Mouse (Mus musculus) myocyte (in vitro differentiated cells): ENCODE results near the gene Gm17657. TPM values are rescaled to one million over a fixed set of nuclear protein-coding genes. Genes with fewer than 3 reads are reported as not detected.

Experiments
- H3K27me3 ChIP-seq: one replicate; pipeline ENCODE4 v1.6.1; 2011; ENCODE audit not compliant: control insufficient read depth, insufficient read depth, insufficient read length
- H3K36me3 ChIP-seq: one replicate; pipeline ENCODE4 v1.6.1; 2011; ENCODE audit not compliant: control insufficient read depth, insufficient read depth
- H3K4me2 ChIP-seq: one replicate; pipeline ENCODE4 v1.6.1; 2011; ENCODE audit warnings: low read depth, control low read depth
- H3K4me3 ChIP-seq: one replicate; pipeline ENCODE4 v1.5.1; 2011; ENCODE audit warnings: mild to moderate bottlenecking, control low read depth, moderate library complexity
- H3K79me2 ChIP-seq: one replicate; pipeline ENCODE4 v1.6.1; 2011; ENCODE audit not compliant: control insufficient read depth, insufficient read depth
- H3ac ChIP-seq: one replicate; pipeline ENCODE4 v1.6.1; 2011; ENCODE audit not compliant: control insufficient read depth, insufficient read length
- CEBPB ChIP-seq: IDR thresholded peaks from 2 replicates; pipeline ENCODE4 v1.6.1; 2011; ENCODE audit warnings: mild to moderate bottlenecking, moderate library complexity; ENCODE audit not compliant: poor library complexity, insufficient read depth, severe bottlenecking
- E2F4 ChIP-seq: IDR thresholded peaks from one replicate; pipeline ENCODE4 v1.6.1; 2011; ENCODE audit warnings: mild to moderate bottlenecking, control low read depth, moderate library complexity; ENCODE audit not compliant: insufficient read depth
- MAX ChIP-seq: IDR thresholded peaks from one replicate; pipeline ENCODE4 v1.6.1; 2011; ENCODE audit warnings: low read depth, mild to moderate bottlenecking, control low read depth
- MYOD1 ChIP-seq, 3 experiments: IDR thresholded peaks; one replicate each; pipeline ENCODE4 v1.6.1; 2011; ENCODE audit warnings: control low read depth in 2 of 3, low read depth in 2 of 3, mild to moderate bottlenecking in 2 of 3, moderate library complexity in 1 of 3; ENCODE audit not compliant: insufficient read length in 2 of 3, control insufficient read depth in 1 of 3
- MYOG ChIP-seq, 3 experiments: IDR thresholded peaks; one replicate each; pipeline ENCODE4 v1.6.1; 2011; ENCODE audit warnings: control low read depth in 2 of 3, low read depth in 2 of 3, mild to moderate bottlenecking in 2 of 3; ENCODE audit not compliant: insufficient read length in 2 of 3, control insufficient read depth in 1 of 3, insufficient read depth in 1 of 3
- POLR2A ChIP-seq: IDR thresholded peaks from one replicate; pipeline ENCODE4 v1.6.1; 2011; ENCODE audit warnings: low read depth, mild to moderate bottlenecking, control low read depth, moderate library complexity; ENCODE audit not compliant: insufficient read length
- POLR2AphosphoS2 ChIP-seq: IDR thresholded peaks from one replicate; pipeline ENCODE4 v1.6.1; 2011; ENCODE audit warnings: low read depth, control low read depth; ENCODE audit not compliant: insufficient read length
- REST ChIP-seq: IDR thresholded peaks from one replicate; pipeline ENCODE4 v1.6.1; 2011; ENCODE audit warnings: mild to moderate bottlenecking, control low read depth, moderate library complexity; ENCODE audit not compliant: insufficient read depth, insufficient read length
- SRF ChIP-seq: IDR thresholded peaks from one replicate; pipeline ENCODE4 v1.6.1; 2011; ENCODE audit warnings: low read depth; ENCODE audit not compliant: control insufficient read depth, insufficient read length
- TCF12 ChIP-seq: IDR thresholded peaks from one replicate; pipeline ENCODE4 v1.6.1; 2011; ENCODE audit warnings: mild to moderate bottlenecking, control low read depth; ENCODE audit not compliant: poor library complexity, insufficient read depth, severe bottlenecking
- TCF3 ChIP-seq: IDR thresholded peaks from one replicate; pipeline ENCODE4 v1.6.1; 2011; ENCODE audit warnings: low read depth, control low read depth; ENCODE audit not compliant: insufficient read length
- USF1 ChIP-seq: IDR thresholded peaks from one replicate; pipeline ENCODE4 v1.6.1; 2011; ENCODE audit warnings: low read depth, mild to moderate bottlenecking, control low read depth, moderate library complexity
- polyA plus RNA-seq: library from polyadenylated mRNA; unstranded; fragments of >200 nt; fragmentation: generic; extraction: Trizol; gene quantifications from one replicate; pipeline ENCODE4 v1.2.1, GENCODE M21; 2012; ENCODE audit warnings: missing spikeins

Gm17657 gene
- polyA plus RNA-seq, 1 experiment: not detected

DNA sequence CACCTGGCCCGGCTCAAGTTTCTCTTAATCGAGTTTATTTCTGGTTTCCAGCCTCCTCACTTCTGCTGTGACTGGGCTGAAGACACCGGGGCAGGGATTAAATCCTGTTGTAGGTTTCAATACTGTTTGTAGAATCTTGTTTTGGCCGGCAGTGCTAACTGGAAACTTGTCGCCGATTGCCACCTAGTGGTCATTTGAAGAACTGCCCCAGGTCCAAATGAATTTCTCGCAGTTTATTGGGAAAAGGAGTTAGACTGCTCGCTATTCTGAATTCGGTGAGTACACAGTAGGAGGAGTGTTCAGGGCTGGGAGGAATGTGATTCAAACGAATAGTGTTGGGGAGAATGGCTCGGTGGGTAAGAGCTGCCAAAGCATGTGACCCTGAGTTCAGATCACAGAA is 35.0 kb downstream of the Gm17657 start:
- Histone ChIP-seq H3K4me3 (no peak overlapping the region), H3K36me3 (no peaks in the 10 kb centered on the region), H3K27me3 (no peaks in the 10 kb centered on the region), H3K79me2 (no peaks in the 10 kb centered on the region), H3ac (no peak overlapping the region), H3K4me2 (peak overlapping the region; percentile 44)
- no peak for TF ChIP-seq TCF3
- no peak for TF ChIP-seq USF1
- no peak for TF ChIP-seq SRF

DNA sequence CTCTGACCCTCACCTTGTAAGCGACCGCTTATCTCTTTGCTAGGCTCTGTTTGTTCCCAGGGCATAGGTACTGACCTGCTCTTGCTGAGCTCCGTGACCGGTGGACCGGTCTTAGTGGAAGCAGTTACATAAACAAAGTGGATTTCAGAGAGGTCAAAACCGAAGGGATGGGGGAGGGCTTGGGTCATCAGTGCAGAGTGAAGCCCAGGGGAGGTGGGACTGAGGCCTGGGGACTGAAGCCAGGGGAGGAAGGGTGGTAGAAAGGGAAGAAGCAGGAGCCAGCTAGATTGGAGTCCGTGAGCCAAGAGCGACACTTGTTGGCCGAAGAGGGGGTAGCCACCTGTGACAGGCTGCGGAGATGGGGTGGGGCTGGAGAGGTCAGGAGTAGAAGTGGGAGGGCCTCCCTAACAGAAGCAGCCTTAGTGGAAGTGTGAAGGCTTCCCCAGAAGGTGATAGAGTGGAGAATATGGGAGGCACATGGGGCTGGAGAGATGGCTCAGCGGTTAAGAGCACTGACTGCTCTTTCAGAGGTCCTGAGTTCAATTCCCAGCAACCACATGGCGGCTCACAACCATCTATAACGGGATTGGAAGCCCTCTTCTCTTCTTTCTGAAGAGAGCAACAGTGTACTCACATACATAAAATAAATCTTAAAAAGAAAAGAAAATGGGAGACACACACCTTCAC is 36.3 kb downstream of the Gm17657 start:
- TF ChIP-seq POLR2AphosphoS2 (no peak), SRF (no peak), CEBPB (no peak), MYOG (IDR thresholded peaks at IDR 0.05; ENCODE audit: control insufficient read depth in 1 of 3, insufficient read depth in 1 of 3, insufficient read length in 2 of 3, low read depth in 2 of 3) (peak in 1 of 3 experiments; percentile 21), TCF12 (no peak), MAX (no peak)
- no peak overlapping the region for H3K4me2 ChIP-seq
- no peaks in the 10 kb centered on the region for H3K79me2 ChIP-seq
- no peaks in the 10 kb centered on the region for H3K36me3 ChIP-seq
- H3ac ChIP-seq: no peak overlapping the region
- no peak overlapping the region for H3K4me3 ChIP-seq
- H3K27me3 ChIP-seq: no peaks in the 10 kb centered on the region

DNA sequence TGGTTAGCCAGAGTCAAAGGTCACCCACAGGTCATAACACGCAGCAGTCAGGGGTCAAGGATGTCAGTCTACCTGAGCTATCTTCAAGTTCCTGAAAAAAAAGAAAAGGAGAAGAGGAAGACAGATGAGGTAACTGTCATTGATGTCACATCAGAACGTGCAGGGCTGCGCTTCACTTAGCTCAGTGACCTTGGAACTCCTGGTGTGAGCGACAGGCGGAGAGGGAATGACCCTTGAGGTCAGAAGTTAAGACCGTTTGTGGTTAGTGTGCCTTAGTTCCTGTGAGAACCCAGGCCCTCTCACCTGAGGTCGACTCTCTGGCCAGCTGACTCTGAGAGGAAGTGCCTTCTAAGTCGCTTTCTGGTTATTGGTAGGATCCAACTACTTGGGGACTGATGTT is 38.7 kb downstream of the Gm17657 start:
- H3K27me3 ChIP-seq: no peaks in the 10 kb centered on the region
- no peak for TF ChIP-seq MYOD1 (IDR thresholded peaks at IDR 0.05; ENCODE audit: control insufficient read depth in 1 of 3, insufficient read length in 2 of 3, low read depth in 2 of 3)
- TF ChIP-seq POLR2A: no peak
- TF ChIP-seq TCF12: no peak
- no peak for TF ChIP-seq TCF3
- TF ChIP-seq MAX: no peak
- no peak for TF ChIP-seq E2F4
- no peak for TF ChIP-seq USF1
- TF ChIP-seq SRF: no peak
- TF ChIP-seq MYOG (IDR thresholded peaks at IDR 0.05; ENCODE audit: control insufficient read depth in 1 of 3, insufficient read depth in 1 of 3, insufficient read length in 2 of 3, low read depth in 2 of 3): no peak
- TF ChIP-seq CEBPB: no peak
- no peak for TF ChIP-seq POLR2AphosphoS2
- TF ChIP-seq REST: no peak
- H3K4me2 ChIP-seq: no peak overlapping the region
- H3K36me3 ChIP-seq: no peaks in the 10 kb centered on the region
- no peaks in the 10 kb centered on the region for H3K79me2 ChIP-seq
- H3ac ChIP-seq: no peak overlapping the region
- H3K4me3 ChIP-seq: no peak overlapping the region

DNA sequence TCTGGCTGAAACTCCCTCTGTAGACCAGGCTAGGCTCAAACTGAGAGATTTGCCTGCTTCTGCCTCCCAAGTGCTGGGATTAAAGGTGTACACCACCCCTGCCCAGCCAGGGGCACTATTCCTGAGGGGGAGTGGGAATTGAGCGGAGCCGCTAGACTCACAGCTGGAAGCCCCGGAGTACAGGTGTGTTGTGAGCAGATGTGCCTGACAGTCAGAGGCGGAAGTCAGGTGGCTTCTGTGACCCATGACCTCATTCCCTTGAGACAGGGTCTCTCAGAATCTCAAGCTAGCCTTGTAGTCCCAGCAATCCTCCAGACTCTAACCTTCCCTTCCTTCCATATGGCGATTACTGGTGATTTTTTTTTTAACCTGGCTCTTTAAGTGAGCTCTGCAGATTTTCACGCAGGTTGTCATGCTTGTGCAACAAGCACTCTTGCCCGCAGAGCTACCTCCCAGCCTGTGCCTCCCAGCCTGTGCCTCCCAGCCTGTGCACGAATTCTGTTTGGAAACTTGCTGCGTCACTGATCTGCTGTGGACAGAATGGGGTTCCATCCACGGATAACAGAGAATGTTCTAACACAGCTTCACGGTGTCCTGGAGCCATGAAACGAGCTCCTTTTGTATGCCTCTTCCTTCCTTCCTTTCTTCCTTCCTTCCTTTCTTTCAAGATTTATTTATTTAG is 40.4 kb downstream of the Gm17657 start:
- no peak overlapping the region for H3K4me2 ChIP-seq
- no peaks in the 10 kb centered on the region for H3K27me3 ChIP-seq
- H3K4me3 ChIP-seq: no peak overlapping the region
- H3ac ChIP-seq: no peak overlapping the region
- TF ChIP-seq MYOG (IDR thresholded peaks at IDR 0.05; ENCODE audit: control insufficient read depth in 1 of 3, insufficient read depth in 1 of 3, insufficient read length in 2 of 3, low read depth in 2 of 3) (no peak), MAX (no peak), TCF12 (no peak), REST (no peak), CEBPB (no peak), POLR2A (no peak), SRF (no peak)
- H3K36me3 ChIP-seq: no peaks in the 10 kb centered on the region
- H3K79me2 ChIP-seq: no peaks in the 10 kb centered on the region

DNA sequence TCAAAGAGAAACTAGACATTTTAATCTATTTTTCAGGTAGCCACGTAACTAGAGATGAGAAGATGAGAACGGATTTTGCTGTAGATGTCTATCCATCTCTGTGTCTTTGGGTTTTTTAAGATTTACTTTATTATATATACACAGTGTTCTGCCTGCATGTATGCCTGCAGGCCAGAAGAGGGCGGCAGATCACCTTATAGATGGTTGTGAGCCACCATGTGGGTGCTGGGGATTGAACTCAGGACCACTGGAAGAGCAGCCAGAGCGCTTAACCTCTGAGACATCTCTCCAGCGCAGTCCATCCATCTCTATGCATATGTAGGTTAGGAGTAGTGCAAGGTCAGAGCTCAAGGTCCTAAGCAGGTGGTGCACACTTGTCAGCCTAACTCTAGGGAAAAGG is 45.7 kb downstream of the Gm17657 start:
- no peak overlapping the region for H3ac ChIP-seq
- H3K36me3 ChIP-seq: no peaks in the 10 kb centered on the region
- no peaks in the 10 kb centered on the region for H3K79me2 ChIP-seq
- no peaks in the 10 kb centered on the region for H3K27me3 ChIP-seq
- TF ChIP-seq POLR2A: no peak
- no peak for TF ChIP-seq MAX
- no peak for TF ChIP-seq TCF3
- TF ChIP-seq MYOD1 (IDR thresholded peaks at IDR 0.05; ENCODE audit: control insufficient read depth in 1 of 3, insufficient read length in 2 of 3, low read depth in 2 of 3): no peak
- TF ChIP-seq E2F4: no peak
- no peak for TF ChIP-seq SRF
- no peak overlapping the region for H3K4me2 ChIP-seq
- no peak overlapping the region for H3K4me3 ChIP-seq
